In the genomic region with DNA sequence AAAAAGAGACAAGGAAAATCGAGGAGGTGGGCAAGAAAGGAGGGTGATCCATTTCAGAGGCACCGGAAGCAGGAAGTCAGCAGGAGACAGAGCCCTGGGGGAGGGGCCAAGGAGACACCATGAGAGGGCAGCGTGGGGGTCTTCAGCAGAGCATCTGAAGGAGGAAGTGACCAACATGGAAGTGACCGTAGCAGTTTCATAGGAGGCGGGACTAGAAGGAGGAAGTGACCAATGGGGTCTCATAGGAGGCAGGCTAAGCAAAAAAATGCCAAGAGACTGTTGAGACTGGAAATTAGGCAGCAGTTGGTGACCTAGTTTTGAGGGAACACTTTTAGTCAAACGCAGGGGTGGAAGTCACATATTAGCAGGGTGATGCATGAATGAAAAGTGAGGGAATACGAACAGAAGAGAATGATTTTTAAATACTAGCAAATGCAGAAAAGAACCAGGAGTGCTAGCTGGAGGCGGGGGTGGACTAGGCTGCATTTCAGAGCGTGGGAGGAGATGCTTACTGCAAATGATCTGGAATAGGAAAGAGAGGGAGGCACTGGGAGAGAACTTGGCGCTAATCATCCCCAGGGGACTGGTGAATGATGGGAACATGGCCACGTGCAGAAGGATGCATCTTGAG, we compare ENCODE assay signal across 12 mouse cellular contexts.
DNase-seq lines count a peak whose midpoint lies in the region; ATAC-seq and TF ChIP-seq lines count a peak whose summit lies in the region.
"Had no signal": no experiment of that assay in that cellular context is flagged by ENCODE, and none has a peak within 500 bp of the region (broad histone marks: within the 10 kb centered on the region; RNA-seq: fewer than 3 reads in every experiment).

No protein-coding gene starts in this region.

- no peak overlapping the region for H3K9ac ChIP-seq in midbrain, embryonic 16.5 days (ENCODE audit: low read depth, low read length)
- H3K9ac ChIP-seq: limb, embryonic 13.5 days; lung, embryonic 14.5 days; midbrain, embryonic 13.5 days had no signal

- TF ChIP-seq CTCF in testis, adult 2 months (IDR thresholded peaks at IDR 0.05; ENCODE audit: control insufficient read depth, insufficient read depth, insufficient replicate concordance, low read depth, low read length), result no peak

- WGBS in midbrain, embryonic 16.5 days, result 80% methylated on average over 11 of the region's 11 CpGs

- DNase-seq in testis, postnatal 10 days (ENCODE audit: low spot score), result no peak
- DNase-seq in frontal cortex, postnatal 14 days (ENCODE audit: low spot score in 2 of 2), result peak; percentile 33 to 39
- peak; percentile 40 to 82 for DNase-seq in left cerebral cortex, adult 8-10 months (ENCODE audit: low spot score in 2 of 2)
- no peak for DNase-seq in adrenal gland, adult 18-20 months (ENCODE audit: low spot score in 2 of 2)
- DNase-seq in embryo, embryonic 9.5 days (ENCODE audit: extremely low spot score), result no peak
- DNase-seq: kidney, adult 11 months; lung, embryonic 14.5 days had no signal

- H3K36me3 ChIP-seq in testis, adult 2 months (ENCODE audit: control insufficient read depth, insufficient read depth, low read length), result no peaks in the 10 kb centered on the region
- no peaks in the 10 kb centered on the region for H3K36me3 ChIP-seq in midbrain, embryonic 16.5 days (ENCODE audit: control insufficient read depth, insufficient read depth, low read length)
- H3K36me3 ChIP-seq: limb, embryonic 13.5 days; midbrain, embryonic 13.5 days had no signal

- ATAC-seq in megakaryocyte progenitor cell, adult 5-6 weeks (replicated peaks; ENCODE audit: poor library complexity), result no peak
- no peak for ATAC-seq in midbrain, embryonic 16.5 days
- ATAC-seq: midbrain, embryonic 13.5 days had no signal

- no peaks in the 10 kb centered on the region for H3K27me3 ChIP-seq in testis, adult 2 months (ENCODE audit: control insufficient read depth, insufficient read depth, low read length)
- H3K27me3 ChIP-seq in midbrain, embryonic 16.5 days (ENCODE audit: control insufficient read depth, insufficient read depth, low read depth, low read length), result no peaks in the 10 kb centered on the region
- H3K27me3 ChIP-seq: limb, embryonic 13.5 days; midbrain, embryonic 13.5 days had no signal

- peak; percentile 33; the same call in 1 of the 2 replicates for TF ChIP-seq POLR2A in testis, adult 2 months (IDR thresholded peaks at IDR 0.05; ENCODE audit: control insufficient read depth, low read depth, low read length)

- peaks cover 8% of the 10 kb centered on the region for H3K4me1 ChIP-seq in testis, adult 2 months (ENCODE audit: control insufficient read depth, insufficient read depth, low read length)
- no peaks in the 10 kb centered on the region for H3K4me1 ChIP-seq in midbrain, embryonic 16.5 days (ENCODE audit: control insufficient read depth, insufficient read depth, low read length)
- H3K4me1 ChIP-seq: limb, embryonic 13.5 days; midbrain, embryonic 13.5 days had no signal

- H3K27ac ChIP-seq in testis, adult 2 months (ENCODE audit: control insufficient read depth, insufficient read depth, low read depth, low read length), result peak overlapping the region; percentile 49
- no peak overlapping the region for H3K27ac ChIP-seq in midbrain, embryonic 16.5 days (ENCODE audit: low read length)
- H3K27ac ChIP-seq: limb, embryonic 13.5 days; midbrain, embryonic 13.5 days had no signal

- peak overlapping the region; percentile 57 for H3K4me3 ChIP-seq in testis, adult 2 months (ENCODE audit: control insufficient read depth, low read depth, low read length)
- no peak overlapping the region for H3K4me3 ChIP-seq in midbrain, embryonic 16.5 days (ENCODE audit: low read depth, low read length)
- H3K4me3 ChIP-seq: limb, embryonic 13.5 days; midbrain, embryonic 13.5 days had no signal

- no peak overlapping the region for H3K4me2 ChIP-seq in midbrain, embryonic 16.5 days (ENCODE audit: low read length)
- H3K4me2 ChIP-seq: limb, embryonic 13.5 days; lung, embryonic 14.5 days; midbrain, embryonic 13.5 days had no signal

- no peaks in the 10 kb centered on the region; the same call in 1 of the 2 replicates for H3K9me3 ChIP-seq in midbrain, embryonic 16.5 days (replicated peaks; ENCODE audit: control insufficient read depth, low read length, poor library complexity, severe bottlenecking)
- H3K9me3 ChIP-seq: limb, embryonic 13.5 days; midbrain, embryonic 13.5 days had no signal

Comparison
In these comparisons a context has a peak if more than half of its experiments do, and no peak if none do; other contexts are left out.
1. DNase-seq: peak in frontal cortex, postnatal 14 days (2 of 2) and left cerebral cortex, adult 8-10 months (2 of 2); none in testis, postnatal 10 days (single experiment), adrenal gland, adult 18-20 months (0 of 2) and embryo, embryonic 9.5 days (single experiment).